Mouse (Mus musculus): ENCODE results near the gene 2410004B18Rik. TPM values are rescaled to one million over a fixed set of nuclear protein-coding genes. Genes with fewer than 3 reads are reported as not detected.
A peak's percentile ranks its signal among the peaks of the same experiment; 100 is the strongest.

2410004B18Rik gene
- polyA plus RNA-seq, 2 experiments: 31.2 to 47.8 TPM

DNA sequence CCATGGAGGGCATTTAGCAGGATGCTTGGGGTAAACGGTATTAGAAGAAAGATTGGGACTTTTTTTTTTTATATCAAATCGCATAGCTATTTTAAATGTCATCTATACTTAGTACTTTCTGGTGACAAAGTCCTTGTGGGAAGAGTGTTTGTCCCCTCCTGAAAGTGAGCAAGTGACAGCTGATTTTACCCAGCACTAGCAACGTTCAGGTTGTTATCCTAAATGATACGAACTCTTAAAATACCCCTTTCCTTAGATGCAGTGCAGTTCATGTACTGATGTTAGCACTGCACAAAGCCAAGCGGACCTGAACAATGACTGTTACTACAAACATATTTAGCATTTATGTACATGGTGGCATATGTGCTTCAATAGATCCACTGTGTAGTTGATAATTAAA lies 29.0 kb downstream of the 2410004B18Rik start:
- Histone ChIP-seq H3K4me3 (replicated peaks; ENCODE audit: low read length) (no peak overlapping the region), H3K9me3 (ENCODE audit: control insufficient read depth, low read length) (no peaks in the 10 kb centered on the region), H3K27me3 (ENCODE audit: control insufficient read depth, insufficient read depth, low read length) (no peaks in the 10 kb centered on the region), H3K36me3 (ENCODE audit: control insufficient read depth, insufficient read depth, low read length) (no peaks in the 10 kb centered on the region), H3K9ac (ENCODE audit: low read depth, low read length, severe bottlenecking) (no peak overlapping the region), H3K4me2 (replicated peaks; ENCODE audit: low read depth, low read length, severe bottlenecking) (no peak overlapping the region), H3K27ac (replicated peaks; ENCODE audit: low read depth, low read length) (no peak overlapping the region), H3K4me1 (ENCODE audit: control insufficient read depth, insufficient read depth, low read length) (peaks cover 24% of the 10 kb centered on the region)
- ATAC-seq (ENCODE audit: low FRiP score, low read depth) (no peak), DNase-seq (ENCODE audit: low spot score) (no peak)
- WGBS: 88% methylated on average over 5 of the region's 5 CpGs
- no peak for TF ChIP-seq POLR2A (IDR thresholded peaks at IDR 0.05; ENCODE audit: borderline replicate concordance, extremely low read depth, insufficient read depth, insufficient read length)

GRCm38 (mm10) chr3:145969031-145969501 lies 31.3 kb downstream of the 2410004B18Rik start:
- Histone ChIP-seq H3K27ac (replicated peaks; ENCODE audit: low read depth, low read length) (no peak overlapping the region), H3K36me3 (ENCODE audit: control insufficient read depth, insufficient read depth, low read length) (no peaks in the 10 kb centered on the region), H3K9me3 (ENCODE audit: control insufficient read depth, low read length) (no peaks in the 10 kb centered on the region), H3K4me3 (replicated peaks; ENCODE audit: low read length) (no peak overlapping the region), H3K9ac (ENCODE audit: low read depth, low read length, severe bottlenecking) (no peak overlapping the region), H3K4me1 (ENCODE audit: control insufficient read depth, insufficient read depth, low read length) (peaks cover 9% of the 10 kb centered on the region), H3K27me3 (ENCODE audit: control insufficient read depth, insufficient read depth, low read length) (no peaks in the 10 kb centered on the region), H3K4me2 (replicated peaks; ENCODE audit: low read depth, low read length, severe bottlenecking) (no peak overlapping the region)
- ATAC-seq (ENCODE audit: low FRiP score, low read depth) (no peak), DNase-seq (ENCODE audit: low spot score) (no peak)
- WGBS: 43% methylated on average over 14 of the region's 14 CpGs
- no peak for TF ChIP-seq POLR2A (IDR thresholded peaks at IDR 0.05; ENCODE audit: borderline replicate concordance, extremely low read depth, insufficient read depth, insufficient read length)

- DNase-seq (ENCODE audit: low spot score): peak; percentile 54
- no peak for TF ChIP-seq POLR2A (IDR thresholded peaks at IDR 0.05; ENCODE audit: borderline replicate concordance, extremely low read depth, insufficient read depth, insufficient read length)
- Histone ChIP-seq H3K4me2 (replicated peaks; ENCODE audit: low read depth, low read length, severe bottlenecking) (no peak overlapping the region), H3K9me3 (ENCODE audit: control insufficient read depth, low read length) (no peaks in the 10 kb centered on the region), H3K36me3 (ENCODE audit: control insufficient read depth, insufficient read depth, low read length) (no peaks in the 10 kb centered on the region), H3K4me1 (ENCODE audit: control insufficient read depth, insufficient read depth, low read length) (no peaks in the 10 kb centered on the region), H3K27ac (replicated peaks; ENCODE audit: low read depth, low read length) (no peak overlapping the region), H3K27me3 (ENCODE audit: control insufficient read depth, insufficient read depth, low read length) (no peaks in the 10 kb centered on the region), H3K9ac (ENCODE audit: low read depth, low read length, severe bottlenecking) (no peak overlapping the region), H3K4me3 (replicated peaks; ENCODE audit: low read length) (no peak overlapping the region)
- 72% methylated on average over 10 of the region's 10 CpGs for WGBS
- no peak for ATAC-seq (ENCODE audit: low FRiP score, low read depth)
Measured at GRCm38 (mm10) chr3:145971501-145971900, 33.7 kb downstream of the 2410004B18Rik start.

DNA sequence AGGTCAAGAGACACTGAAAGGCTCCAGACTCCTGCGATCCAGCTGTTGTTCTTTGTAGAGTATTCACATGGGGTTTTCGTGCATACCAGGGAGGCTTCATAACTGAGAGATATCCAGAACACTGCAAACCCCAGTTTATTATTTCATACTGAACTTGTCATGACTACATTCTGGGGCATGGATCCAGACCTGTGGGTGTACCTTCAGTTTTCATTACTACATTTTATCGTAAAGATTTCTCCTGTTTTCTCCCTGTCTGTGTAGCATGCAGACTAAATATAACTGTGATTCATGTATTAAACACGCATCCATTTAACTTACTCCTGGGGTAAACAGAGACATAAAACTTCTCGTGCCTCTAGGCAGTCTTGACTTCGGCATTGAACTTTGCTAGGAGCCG lies 37.2 kb downstream of the 2410004B18Rik start:
- Histone ChIP-seq H3K36me3 (ENCODE audit: control insufficient read depth, insufficient read depth, low read length) (no peaks in the 10 kb centered on the region), H3K4me2 (replicated peaks; ENCODE audit: low read depth, low read length, severe bottlenecking) (no peak overlapping the region), H3K9me3 (ENCODE audit: control insufficient read depth, low read length) (no peaks in the 10 kb centered on the region), H3K4me3 (replicated peaks; ENCODE audit: low read length) (no peak overlapping the region), H3K9ac (ENCODE audit: low read depth, low read length, severe bottlenecking) (no peak overlapping the region), H3K27me3 (ENCODE audit: control insufficient read depth, insufficient read depth, low read length) (no peaks in the 10 kb centered on the region), H3K27ac (replicated peaks; ENCODE audit: low read depth, low read length) (no peak overlapping the region), H3K4me1 (ENCODE audit: control insufficient read depth, insufficient read depth, low read length) (no peaks in the 10 kb centered on the region)
- no peak for TF ChIP-seq POLR2A (IDR thresholded peaks at IDR 0.05; ENCODE audit: borderline replicate concordance, extremely low read depth, insufficient read depth, insufficient read length)
- DNase-seq (ENCODE audit: low spot score) (no peak), ATAC-seq (ENCODE audit: low FRiP score, low read depth) (no peak)
- 63% methylated on average over 7 of the region's 7 CpGs for WGBS

- Histone ChIP-seq H3K4me1 (ENCODE audit: control insufficient read depth, insufficient read depth, low read length) (peaks cover 5% of the 10 kb centered on the region), H3K9ac (ENCODE audit: low read depth, low read length, severe bottlenecking) (no peak overlapping the region), H3K27ac (replicated peaks; ENCODE audit: low read depth, low read length) (no peak overlapping the region), H3K9me3 (ENCODE audit: control insufficient read depth, low read length) (no peaks in the 10 kb centered on the region), H3K36me3 (ENCODE audit: control insufficient read depth, insufficient read depth, low read length) (no peaks in the 10 kb centered on the region), H3K4me3 (replicated peaks; ENCODE audit: low read length) (no peak overlapping the region), H3K27me3 (ENCODE audit: control insufficient read depth, insufficient read depth, low read length) (no peaks in the 10 kb centered on the region), H3K4me2 (replicated peaks; ENCODE audit: low read depth, low read length, severe bottlenecking) (no peak overlapping the region)
- no peak for TF ChIP-seq POLR2A (IDR thresholded peaks at IDR 0.05; ENCODE audit: borderline replicate concordance, extremely low read depth, insufficient read depth, insufficient read length)
- no peak for ATAC-seq (ENCODE audit: low FRiP score, low read depth)
- DNase-seq (ENCODE audit: low spot score): no peak
- 70% methylated on average over 7 of the region's 7 CpGs for WGBS
Measured at GRCm38 (mm10) chr3:145985333-145985925, 47.6 kb downstream of the 2410004B18Rik start.
